Mouse (Mus musculus) limb, embryonic 11.5 days (tissue): ENCODE data around the gene Sbp. TPM values are rescaled to one million over a fixed set of nuclear protein-coding genes. Genes with fewer than 3 reads are reported as not detected.

ENCODE experiments used
- ATAC-seq: fragments of 200-750 bp; cut with Nextera tagmentation; 2 replicates; pipeline ENCODE4 v1.8.0; 2017; ENCODE audit warnings: low read depth; ENCODE audit not compliant: insufficient number of reproducible peaks, low FRiP score, low TSS enrichment
- DNase-seq: peaks from one replicate; pipeline ENCODE4 v3.0.0-alpha.2; 2015; ENCODE audit warnings: low spot score
- H3K27ac ChIP-seq: fragments of 300-500 bp; sonication (generic); replicated peaks from 2 replicates; pipeline ENCODE4 v1.5.1; 2014; ENCODE audit warnings: low read depth, mild to moderate bottlenecking, low read length
- H3K27me3 ChIP-seq: fragments of 300-500 bp; sonication (generic); 2 replicates; pipeline ENCODE4 v1.6.1; 2014; ENCODE audit warnings: mild to moderate bottlenecking, low read length, mixed read lengths; ENCODE audit not compliant: control insufficient read depth, insufficient read depth
- H3K36me3 ChIP-seq: fragments of 300-500 bp; sonication (generic); 2 replicates; pipeline ENCODE4 v1.6.1; 2014; ENCODE audit warnings: mild to moderate bottlenecking, low read length, moderate library complexity, mixed read lengths; ENCODE audit not compliant: control insufficient read depth, insufficient read depth
- H3K4me1 ChIP-seq: fragments of 300-500 bp; sonication (generic); 2 replicates; pipeline ENCODE4 v1.6.1; 2014; ENCODE audit warnings: low read length, mixed read lengths; ENCODE audit not compliant: control insufficient read depth, insufficient read depth
- H3K4me2 ChIP-seq: fragments of 300-500 bp; sonication (generic); 2 replicates; pipeline ENCODE4 v1.6.1; 2014; ENCODE audit warnings: low read depth, mild to moderate bottlenecking, moderate library complexity; ENCODE audit not compliant: severe bottlenecking
- H3K4me3 ChIP-seq: fragments of 300-500 bp; sonication (generic); 2 replicates; pipeline ENCODE4 v1.5.1; 2014; ENCODE audit warnings: low read depth, low read length
- H3K9ac ChIP-seq: fragments of 300-500 bp; sonication (generic); 2 replicates; pipeline ENCODE4 v1.6.1; 2014; ENCODE audit warnings: mild to moderate bottlenecking, low read length
- H3K9me3 ChIP-seq: fragments of 300-500 bp; sonication (generic); 2 replicates; pipeline ENCODE4 v1.6.1; 2016; ENCODE audit warnings: low read length; ENCODE audit not compliant: control insufficient read depth
- WGBS: fragments of 180-500 bp; shearing (Covaris S2); extraction: QIAGEN DNeasy Blood & Tissue Kit; methylation state at CpG from one replicate; pipeline ENCODE4 v1.1.7; 2014; 5-methylcytosine and 5-hydroxymethylcytosine counted together
- polyA plus RNA-seq: library from polyadenylated mRNA; unstranded; fragments of >200 nt; fragmentation: Nextera tagmentation; extraction: Ambion mirVana; gene quantifications from 2 replicates; pipeline ENCODE4 v1.2.1, GENCODE M21; 2014

The Sbp gene
- polyA plus RNA-seq, 1 experiment from 2014 or later: not detected

- Histone ChIP-seq H3K27me3 (no peaks in the 10 kb centered on the region), H3K4me1 (no peaks in the 10 kb centered on the region), H3K9ac (peak overlapping the region; percentile 8), H3K27ac (no peak overlapping the region), H3K4me3 (no peak overlapping the region), H3K9me3 (no peaks in the 10 kb centered on the region), H3K36me3 (no peaks in the 10 kb centered on the region), H3K4me2 (no peak overlapping the region)
- ATAC-seq (peak; percentile 90), DNase-seq (peak; percentile 92)
- 41% methylated on average over 3 of the region's 3 CpGs for WGBS
Measured at GRCm38 (mm10) chr17:23960084-23960738, 18.7 kb downstream of the Sbp start.

DNA sequence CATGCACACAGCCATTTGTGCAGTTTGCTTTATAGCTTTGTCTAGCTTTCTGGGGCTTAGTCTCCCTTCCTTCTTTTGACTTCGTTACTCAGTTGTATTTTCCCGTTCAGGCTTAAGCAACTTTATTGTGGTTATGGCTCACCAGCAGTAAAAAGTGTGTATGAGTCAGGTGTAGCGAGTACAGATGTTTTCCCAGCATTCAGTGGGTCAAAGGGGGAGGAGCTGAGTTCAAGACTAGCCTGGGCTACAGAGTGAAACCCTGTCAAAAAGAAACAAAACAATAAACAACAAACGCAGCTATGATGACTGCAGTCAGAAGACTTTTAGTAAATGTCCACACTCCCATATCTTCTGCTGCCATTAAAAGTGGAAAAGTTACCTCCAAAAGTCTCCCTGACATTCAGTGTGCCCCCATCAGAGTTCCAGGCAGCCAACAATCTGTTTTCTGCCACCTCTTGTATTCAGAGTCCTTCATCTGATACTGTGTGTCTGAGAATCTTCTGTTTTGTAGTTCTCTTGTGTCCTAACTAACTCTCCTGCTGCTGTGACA is 20.2 kb downstream of the Sbp start:
- Histone ChIP-seq H3K27ac (no peak overlapping the region), H3K4me1 (no peaks in the 10 kb centered on the region), H3K9me3 (no peaks in the 10 kb centered on the region), H3K27me3 (no peaks in the 10 kb centered on the region), H3K9ac (no peak overlapping the region), H3K4me2 (no peak overlapping the region), H3K36me3 (no peaks in the 10 kb centered on the region), H3K4me3 (no peak overlapping the region)
- WGBS: 73% methylated on average over 4 of the region's 4 CpGs
- ATAC-seq (no peak), DNase-seq (no peak)

- no peaks in the 10 kb centered on the region for H3K27me3 ChIP-seq
- WGBS: 60% methylated on average over 6 of the region's 6 CpGs
- H3K27ac ChIP-seq: no peak overlapping the region
- no peak overlapping the region for H3K4me3 ChIP-seq
- H3K36me3 ChIP-seq: no peaks in the 10 kb centered on the region
- DNase-seq (no peak), ATAC-seq (no peak)
- H3K9ac ChIP-seq: no peak overlapping the region
- no peak overlapping the region for H3K4me2 ChIP-seq
- no peaks in the 10 kb centered on the region for H3K9me3 ChIP-seq
- no peaks in the 10 kb centered on the region for H3K4me1 ChIP-seq
Measured at GRCm38 (mm10) chr17:23965805-23966425, 24.4 kb downstream of the Sbp start.

GRCm38 (mm10) chr17:23966658-23967401 is 25.4 kb downstream of the Sbp start:
- Histone ChIP-seq H3K9ac (no peak overlapping the region), H3K36me3 (no peaks in the 10 kb centered on the region), H3K4me2 (no peak overlapping the region), H3K9me3 (no peaks in the 10 kb centered on the region), H3K4me3 (no peak overlapping the region), H3K27me3 (no peaks in the 10 kb centered on the region), H3K4me1 (no peaks in the 10 kb centered on the region), H3K27ac (no peak overlapping the region)
- no peak for ATAC-seq
- 84% methylated on average over 10 of the region's 10 CpGs for WGBS
- DNase-seq: no peak

DNA sequence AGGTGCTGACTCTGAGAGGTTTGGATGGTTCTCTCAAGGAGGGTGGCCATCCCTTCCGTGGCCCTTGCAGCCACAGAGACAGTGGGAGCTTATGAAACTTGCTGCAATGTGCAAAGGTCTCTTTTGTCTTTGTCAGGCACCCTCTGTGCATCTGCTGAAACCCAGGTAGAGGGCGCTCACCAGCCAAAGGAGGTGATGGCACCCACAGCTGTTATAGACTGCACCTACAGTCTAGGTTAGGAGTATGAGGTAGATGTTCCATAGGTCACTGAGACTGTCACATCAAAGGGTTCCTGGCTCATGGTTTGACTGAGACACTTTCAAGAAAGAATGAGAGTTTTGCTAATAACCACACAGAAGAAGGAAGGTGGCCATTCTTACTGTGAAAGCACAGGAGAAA is 27.3 kb downstream of the Sbp start:
- Histone ChIP-seq H3K4me3 (no peak overlapping the region), H3K9ac (no peak overlapping the region), H3K4me1 (no peaks in the 10 kb centered on the region), H3K9me3 (no peaks in the 10 kb centered on the region), H3K36me3 (no peaks in the 10 kb centered on the region), H3K27ac (no peak overlapping the region), H3K27me3 (no peaks in the 10 kb centered on the region), H3K4me2 (no peak overlapping the region)
- WGBS: 54% methylated on average over 2 of the region's 2 CpGs
- DNase-seq: no peak
- no peak for ATAC-seq

DNA sequence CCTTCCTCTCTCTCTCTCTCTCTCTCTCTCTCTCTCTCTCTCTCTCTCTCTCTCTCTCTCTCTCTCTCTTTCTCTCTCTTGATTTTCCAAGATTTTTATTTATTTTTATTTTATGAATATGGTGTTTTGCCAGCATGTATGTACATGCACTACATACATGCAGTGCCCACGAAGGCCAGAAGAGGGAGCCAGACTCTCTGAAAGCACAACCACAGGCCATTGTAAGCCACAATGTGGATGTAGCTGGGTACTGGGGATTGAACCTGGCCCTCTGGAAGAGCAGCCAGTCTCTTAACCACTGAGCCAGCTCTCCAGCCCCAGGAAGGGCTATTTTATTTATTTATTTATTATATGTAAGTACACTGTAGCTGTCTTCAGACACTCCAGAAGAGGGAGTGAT is 27.8 kb downstream of the Sbp start:
- Histone ChIP-seq H3K27me3 (no peaks in the 10 kb centered on the region), H3K36me3 (no peaks in the 10 kb centered on the region), H3K4me3 (no peak overlapping the region), H3K27ac (no peak overlapping the region), H3K9ac (no peak overlapping the region), H3K4me1 (no peaks in the 10 kb centered on the region), H3K4me2 (no peak overlapping the region), H3K9me3 (no peaks in the 10 kb centered on the region)
- ATAC-seq (no peak), DNase-seq (peak; percentile 84)
- 0% methylated on average over 1 of the region's 1 CpGs for WGBS

- H3K4me3 ChIP-seq: no peak overlapping the region
- no peaks in the 10 kb centered on the region for H3K9me3 ChIP-seq
- WGBS: 85% methylated on average over 9 of the region's 9 CpGs
- no peak overlapping the region for H3K9ac ChIP-seq
- no peaks in the 10 kb centered on the region for H3K36me3 ChIP-seq
- ATAC-seq: no peak
- no peaks in the 10 kb centered on the region for H3K27me3 ChIP-seq
- H3K4me1 ChIP-seq: no peaks in the 10 kb centered on the region
- no peak for DNase-seq
- no peak overlapping the region for H3K4me2 ChIP-seq
- H3K27ac ChIP-seq: no peak overlapping the region
Measured at GRCm38 (mm10) chr17:23971315-23971714, 29.8 kb downstream of the Sbp start.

GRCm38 (mm10) chr17:23976665-23977064 is 35.2 kb downstream of the Sbp start:
- Histone ChIP-seq H3K9ac (no peak overlapping the region), H3K27me3 (no peaks in the 10 kb centered on the region), H3K36me3 (no peaks in the 10 kb centered on the region), H3K9me3 (no peaks in the 10 kb centered on the region), H3K27ac (no peak overlapping the region), H3K4me2 (no peak overlapping the region), H3K4me3 (no peak overlapping the region), H3K4me1 (no peaks in the 10 kb centered on the region)
- WGBS: 85% methylated on average over 4 of the region's 4 CpGs
- DNase-seq: no peak
- no peak for ATAC-seq
